Mouse (Mus musculus): ENCODE measurements around the gene Eif4g1. TPM values are rescaled to one million over a fixed set of nuclear protein-coding genes. Genes with fewer than 3 reads are reported as not detected.
"Not testable (repeated sequence)": the region's sequence is repeated elsewhere in the genome, so short reads cannot be mapped to it uniquely, and the experiment has no call there.

Eif4g1 gene
- total RNA-seq (2021) = 100 to 1,000 TPM; 366 to 393 TPM
- long read RNA-seq, experiment 1, partial matches to known transcripts = 112 of 121 reads
- long read RNA-seq, experiment 1, other reads (novel, unspliced or antisense) = 9 of 121 reads
- long read RNA-seq, experiment 2, full-length matches to known transcripts = 1 of 53 reads
- long read RNA-seq, experiment 2, partial matches to known transcripts = 32 of 53 reads
- long read RNA-seq, experiment 2, other reads (novel, unspliced or antisense) = 20 of 53 reads

DNA sequence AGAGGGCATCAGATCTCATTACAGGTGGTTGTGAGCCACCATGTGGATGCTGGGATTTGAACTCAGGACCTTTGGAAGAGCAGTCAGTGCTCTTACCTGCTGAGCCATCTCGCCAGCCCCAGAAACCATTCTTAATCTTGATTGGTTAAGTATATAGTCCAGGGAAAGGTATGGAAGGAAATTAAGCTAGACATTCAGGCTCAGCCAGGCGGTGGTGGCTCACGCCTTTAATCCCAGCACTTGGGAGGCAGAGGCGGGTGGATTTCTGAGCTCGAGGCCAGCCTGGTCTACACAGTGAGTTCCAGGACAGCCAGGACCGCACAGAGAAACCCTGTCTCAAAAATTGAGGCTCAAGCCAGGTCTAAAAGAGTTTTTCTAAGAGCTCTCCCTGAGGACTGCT lies at the start of gene Eif4g1:
Eif4g1 (plus strand) TSS at position 301 of the 400 bp plus-strand sequence.
- not testable (repeated sequence) for DNase-seq

DNA sequence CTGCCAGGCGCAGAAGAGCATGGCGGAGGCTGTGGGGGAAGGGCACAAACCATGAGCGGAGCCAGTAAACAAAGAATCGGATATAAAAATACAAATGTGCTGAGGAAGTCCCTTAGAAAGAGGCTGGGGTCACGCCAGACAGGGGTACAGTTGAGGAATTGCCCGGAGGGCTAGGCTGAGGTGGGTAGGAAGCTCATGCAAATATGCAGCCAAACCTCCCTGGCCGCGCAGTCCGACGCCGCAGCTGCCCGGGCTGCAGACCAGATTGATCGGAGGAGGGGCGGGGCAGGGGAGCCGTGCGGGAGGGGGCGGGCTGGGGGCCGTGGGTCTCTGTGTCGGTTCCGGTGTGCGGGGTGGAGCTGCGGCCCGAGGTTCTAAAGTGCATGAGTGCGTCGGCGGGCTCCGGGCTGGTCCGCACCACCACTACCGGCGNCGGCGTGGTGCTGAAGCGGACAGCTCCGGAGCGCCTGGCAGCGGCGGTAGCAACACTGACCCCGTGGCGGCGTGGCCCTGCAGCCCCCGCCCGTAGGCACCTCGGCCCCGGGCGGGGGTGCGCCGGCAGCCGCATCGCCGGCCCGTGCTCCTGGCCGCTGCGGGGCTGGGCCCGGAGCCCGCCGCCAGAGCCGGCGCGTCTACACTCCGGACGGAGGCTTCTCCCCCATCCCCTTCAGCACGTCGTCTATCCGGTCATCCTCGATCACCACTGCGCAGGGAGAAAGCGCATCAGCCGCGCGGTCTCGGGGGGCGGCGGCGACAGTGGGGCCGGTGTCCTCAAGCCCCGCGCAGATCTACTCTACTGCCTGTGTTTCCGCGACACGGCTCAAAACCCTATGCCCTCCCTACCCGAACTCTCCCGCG lies 48.3 kb upstream of the Eif4g1 start:
- peak; percentile 60 for DNase-seq

DNA sequence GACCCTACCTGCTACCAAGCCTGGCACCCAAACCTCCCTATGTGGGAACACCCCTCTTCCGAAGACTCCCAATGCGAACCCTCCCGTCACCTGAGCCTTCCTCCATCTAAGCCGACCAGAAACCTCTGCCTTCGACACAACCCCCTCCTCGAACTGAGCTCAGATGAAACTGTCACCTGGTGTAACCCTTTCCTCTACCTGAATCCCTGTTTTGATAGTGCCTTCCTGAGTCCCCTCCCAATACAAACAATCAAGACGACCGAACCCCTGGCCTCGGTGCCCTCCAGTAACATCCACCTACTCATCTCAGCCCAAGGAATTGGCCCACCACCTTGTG lies 47.7 kb upstream of the Eif4g1 start:
- DNase-seq = no peak

DNA sequence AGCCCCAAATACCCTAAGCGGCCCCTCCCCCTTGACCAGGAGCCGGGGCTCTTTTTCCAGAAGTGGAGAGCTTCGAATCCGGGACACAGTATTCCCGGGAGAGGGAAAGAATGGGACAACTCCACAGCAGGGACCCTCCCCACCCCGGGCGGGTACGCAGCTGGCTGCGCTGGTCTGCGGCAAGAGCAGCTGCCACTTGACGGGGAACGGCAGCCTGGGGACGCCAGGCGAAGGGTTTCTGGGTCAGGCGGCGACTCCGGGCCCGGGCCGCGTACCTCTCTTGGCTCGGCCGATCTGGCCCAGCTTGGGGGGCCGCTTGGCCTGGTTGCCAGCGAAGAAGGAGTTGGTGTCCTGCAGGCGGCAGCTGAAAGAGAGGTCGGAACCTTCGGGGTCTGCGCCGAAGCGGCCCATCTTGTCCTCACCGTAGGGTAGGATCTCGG lies 47.3 kb upstream of the Eif4g1 start:
- DNase-seq = no peak

DNA sequence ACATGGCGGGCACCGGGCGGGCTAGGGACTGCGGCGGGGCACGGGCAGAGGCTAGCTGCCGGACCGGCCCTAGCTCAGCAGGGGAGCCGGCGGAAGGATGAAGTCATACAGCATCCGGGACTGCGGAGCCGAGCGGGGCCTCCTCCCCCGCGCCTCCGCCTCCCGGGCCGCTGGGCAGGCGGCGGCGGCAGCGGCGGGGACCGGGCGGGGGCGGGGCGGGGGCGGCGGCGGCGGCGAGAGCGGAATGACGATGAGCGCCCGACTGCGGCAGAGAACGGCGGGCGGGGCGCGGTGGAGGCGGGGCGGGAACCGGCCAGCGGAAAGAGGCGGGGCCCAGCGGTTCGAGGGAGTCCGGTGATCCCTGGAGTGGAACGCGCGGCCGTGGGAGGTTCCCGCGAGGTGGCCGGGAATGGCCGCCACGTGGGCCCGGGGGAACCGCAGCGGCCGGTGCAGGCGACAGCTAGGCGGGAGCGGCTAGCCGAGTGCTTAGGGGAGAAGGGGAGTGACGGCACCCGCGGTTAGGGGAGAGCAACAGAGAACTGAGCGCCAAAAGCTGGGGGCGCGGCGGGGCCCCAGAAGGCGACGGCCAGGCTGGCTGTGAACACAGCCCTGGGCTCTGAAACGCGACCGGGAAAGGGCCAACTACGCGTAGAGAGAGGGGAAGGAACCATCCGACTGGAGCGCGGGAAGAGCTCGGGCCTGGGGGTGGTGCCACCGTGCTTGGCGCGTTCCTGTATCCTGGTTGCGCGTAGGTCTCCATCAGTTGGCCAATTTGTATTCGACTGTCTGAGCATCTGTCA lies 46.7 kb upstream of the Eif4g1 start, which contains the start of gene Camk2n2:
Camk2n2 (minus strand) TSS at position 97 of the 800 bp plus-strand sequence.
- DNase-seq = peak; percentile 89

DNA sequence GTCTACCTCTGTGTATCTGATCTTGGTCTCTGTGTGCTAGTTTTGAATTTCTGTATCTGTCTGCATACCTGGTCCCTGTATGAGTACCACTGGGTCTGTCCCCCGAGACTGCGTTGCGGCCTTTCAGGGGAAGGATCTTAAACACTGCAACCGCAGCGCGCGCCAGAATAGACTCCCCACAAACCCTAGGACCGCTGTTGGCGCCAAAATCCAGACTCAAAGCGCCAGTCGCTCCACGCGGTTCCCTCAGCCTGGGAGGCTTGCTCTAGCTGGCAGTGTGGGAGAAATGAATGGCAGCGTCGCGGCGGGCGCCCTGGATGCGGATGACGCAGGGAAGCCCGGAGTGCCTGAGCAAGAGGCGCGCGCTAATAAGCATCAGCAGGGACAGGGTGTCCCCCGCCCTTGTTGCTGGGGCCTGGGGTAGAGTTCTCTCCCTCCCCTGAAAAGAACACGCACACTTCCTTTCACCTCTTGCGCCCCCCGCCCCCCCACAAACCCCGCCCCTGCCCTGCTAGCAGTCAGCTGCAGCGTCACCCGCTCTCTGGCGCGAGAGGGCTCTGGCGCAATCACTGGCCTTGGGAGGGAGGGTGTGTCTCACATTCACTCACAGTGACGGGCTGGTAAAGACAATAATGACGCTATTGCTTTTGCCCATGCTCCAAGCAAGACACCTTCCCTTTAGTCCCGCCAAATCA lies 46.0 kb upstream of the Eif4g1 start:
- DNase-seq = peak; percentile 91

DNA sequence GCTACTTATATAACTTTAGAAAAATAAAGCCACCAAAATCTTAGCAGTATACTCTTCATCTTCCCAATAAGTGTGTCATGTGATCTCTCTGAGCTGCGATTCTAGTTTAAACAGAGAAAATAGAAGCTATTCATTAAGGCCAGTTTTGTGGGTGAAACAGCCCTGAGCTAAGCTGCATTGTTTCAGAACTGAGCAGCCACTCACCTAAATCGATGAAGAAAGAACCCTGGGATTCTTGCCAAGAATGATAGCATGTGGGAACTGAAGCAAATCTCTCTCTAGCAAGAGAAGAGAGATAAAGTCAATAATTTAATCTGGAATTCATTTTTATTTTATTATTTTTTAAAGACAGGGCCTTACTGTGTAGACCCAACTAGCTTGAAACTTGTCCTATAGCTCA lies 44.9 kb upstream of the Eif4g1 start:
- DNase-seq = no peak

DNA sequence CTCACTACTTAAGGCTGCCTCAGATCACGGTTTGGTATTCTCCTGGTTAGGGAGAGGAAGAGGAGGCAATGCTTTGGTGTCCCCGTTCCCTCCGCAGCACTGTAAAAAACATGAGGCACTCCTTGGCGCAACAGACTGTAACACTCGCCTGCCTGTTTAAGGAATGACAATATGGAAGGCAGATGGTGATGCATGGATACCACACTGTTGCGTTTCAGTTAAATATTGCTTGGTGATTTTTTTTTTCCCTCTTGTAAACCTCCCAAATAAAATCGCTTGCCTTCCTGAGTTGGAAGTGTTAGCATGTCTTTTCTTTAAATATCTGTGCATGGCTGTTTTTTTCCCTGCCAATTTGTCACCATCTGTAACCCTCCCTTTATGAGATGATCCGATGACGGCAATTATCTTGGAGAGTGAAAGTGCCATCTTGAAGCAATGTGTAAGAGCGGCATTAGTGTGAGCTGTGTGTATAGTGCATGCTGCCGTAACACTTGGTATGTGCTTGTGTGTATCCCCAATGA lies 39.2 kb upstream of the Eif4g1 start:
- DNase-seq = no peak

DNA sequence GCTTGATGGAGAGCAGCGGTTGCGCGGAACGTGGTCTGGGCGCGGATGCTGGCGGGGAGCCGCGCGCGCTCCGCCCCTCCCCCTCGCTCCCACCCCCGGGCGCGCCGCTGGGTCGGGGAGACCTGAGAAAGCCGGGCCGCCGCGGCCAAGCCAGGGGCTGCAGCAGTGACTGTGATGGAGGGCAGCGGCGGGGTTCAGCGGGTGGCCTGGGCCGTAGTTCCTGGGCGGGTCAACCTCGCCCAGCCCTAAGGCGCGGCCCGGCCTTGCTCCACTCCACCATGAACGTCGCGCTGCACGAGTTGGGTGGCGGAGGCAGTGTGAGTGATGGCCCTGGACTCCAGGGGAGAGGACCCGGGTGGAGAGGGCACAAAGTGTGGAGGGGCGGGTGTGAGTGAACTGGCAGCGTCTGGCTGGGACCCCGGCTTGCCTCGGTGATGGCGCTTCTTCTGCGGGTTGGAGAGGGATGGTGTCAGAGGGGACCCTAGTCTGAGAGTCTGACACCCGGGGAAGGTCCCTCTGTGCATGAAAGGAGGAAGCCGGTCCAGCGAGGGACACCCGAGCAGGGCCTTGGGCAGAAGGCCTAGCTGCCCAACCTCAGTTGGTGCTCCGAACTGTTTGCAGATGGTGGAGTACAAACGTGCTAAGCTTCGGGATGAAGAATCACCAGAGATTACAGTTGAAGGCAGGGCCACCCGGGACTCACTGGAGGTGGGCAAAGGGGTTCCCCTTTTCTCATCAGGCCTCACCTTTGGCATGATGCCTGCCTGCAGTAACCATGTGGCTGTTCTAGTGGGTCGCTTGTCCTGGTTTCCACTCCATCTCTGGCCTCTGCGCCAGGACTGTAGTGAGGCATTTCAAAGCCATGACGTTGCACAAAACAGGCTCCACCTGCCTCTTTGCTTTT lies 38.1 kb upstream of the Eif4g1 start, which contains the start of gene Ece2:
Ece2 (plus strand) TSS at position 98 of the 904 bp plus-strand sequence.
- peak; percentile 56 for DNase-seq

DNA sequence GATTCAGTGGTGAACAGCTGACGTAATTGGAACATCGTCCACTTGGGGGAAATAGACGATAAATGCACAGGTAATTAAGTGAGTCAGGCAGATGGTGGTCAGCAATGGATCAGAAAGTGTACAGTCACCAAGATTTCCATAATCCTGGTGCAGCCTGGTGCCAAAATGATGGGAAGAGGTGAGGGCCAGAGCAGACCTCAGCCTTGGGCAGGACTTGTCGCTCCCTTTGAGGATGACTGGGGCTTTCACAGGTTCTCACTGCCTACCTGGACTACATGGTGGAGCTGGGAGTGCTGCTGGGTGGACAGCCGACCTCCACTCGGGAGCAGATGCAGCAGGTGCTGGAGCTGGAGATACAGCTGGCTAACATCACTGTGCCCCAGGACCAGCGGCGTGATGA lies 30.7 kb upstream of the Eif4g1 start:
- DNase-seq = no peak

DNA sequence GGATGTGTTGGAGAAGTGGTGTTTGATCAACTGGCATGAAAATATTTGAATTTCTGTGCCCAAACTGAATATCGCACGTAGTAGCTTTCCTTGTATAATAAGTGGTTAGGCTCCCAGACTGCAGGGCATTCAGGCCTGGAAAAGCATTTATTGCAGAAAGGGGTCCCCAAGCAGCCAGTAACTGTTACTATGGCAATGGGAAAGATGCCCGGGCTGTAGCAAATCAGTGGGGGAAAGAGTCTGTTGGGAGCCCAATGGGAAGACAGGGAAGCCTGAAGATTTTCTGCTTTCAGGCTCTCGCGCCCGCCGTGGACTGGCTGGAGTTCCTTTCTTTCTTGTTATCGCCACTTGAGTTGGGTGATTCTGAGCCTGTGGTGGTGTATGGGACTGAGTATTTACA lies 29.7 kb upstream of the Eif4g1 start:
- no peak for DNase-seq

DNA sequence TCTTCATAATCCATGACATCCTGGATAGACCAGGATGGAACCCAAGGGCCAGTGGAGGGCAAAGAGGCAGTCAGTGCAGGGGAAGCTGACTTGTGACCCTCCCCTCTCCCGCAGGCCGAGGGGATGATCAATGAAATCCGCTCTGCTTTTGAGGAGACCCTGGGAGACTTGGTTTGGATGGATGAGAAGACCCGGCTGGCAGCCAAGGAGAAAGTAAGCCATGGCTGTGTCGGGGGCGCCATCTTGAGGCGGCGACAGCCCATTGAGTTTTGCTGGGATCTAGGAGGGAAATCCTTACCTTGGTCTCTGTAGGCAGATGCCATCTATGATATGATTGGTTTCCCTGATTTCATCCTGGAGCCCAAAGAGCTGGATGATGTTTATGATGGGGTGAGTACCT lies 26.0 kb upstream of the Eif4g1 start:
- peak; percentile 83 for DNase-seq

DNA sequence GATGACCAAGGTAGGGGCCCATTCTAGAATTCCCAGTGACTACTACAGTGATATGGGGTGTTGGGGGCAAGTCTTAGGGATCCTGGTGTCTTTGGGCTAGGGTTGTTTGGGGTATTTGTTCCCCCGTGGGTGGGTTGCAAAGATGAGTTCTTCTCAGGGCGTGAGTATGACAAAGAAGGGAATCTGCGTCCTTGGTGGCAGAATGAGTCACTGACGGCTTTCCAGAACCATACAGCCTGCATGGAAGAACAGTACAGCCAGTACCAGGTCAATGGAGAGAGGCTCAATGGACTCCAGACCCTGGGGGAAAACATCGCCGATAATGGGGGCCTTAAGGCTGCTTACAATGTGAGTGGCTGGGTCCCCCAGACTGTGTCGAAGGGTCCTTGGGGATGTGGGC lies 24.2 kb upstream of the Eif4g1 start:
- peak; percentile 53 for DNase-seq

DNA sequence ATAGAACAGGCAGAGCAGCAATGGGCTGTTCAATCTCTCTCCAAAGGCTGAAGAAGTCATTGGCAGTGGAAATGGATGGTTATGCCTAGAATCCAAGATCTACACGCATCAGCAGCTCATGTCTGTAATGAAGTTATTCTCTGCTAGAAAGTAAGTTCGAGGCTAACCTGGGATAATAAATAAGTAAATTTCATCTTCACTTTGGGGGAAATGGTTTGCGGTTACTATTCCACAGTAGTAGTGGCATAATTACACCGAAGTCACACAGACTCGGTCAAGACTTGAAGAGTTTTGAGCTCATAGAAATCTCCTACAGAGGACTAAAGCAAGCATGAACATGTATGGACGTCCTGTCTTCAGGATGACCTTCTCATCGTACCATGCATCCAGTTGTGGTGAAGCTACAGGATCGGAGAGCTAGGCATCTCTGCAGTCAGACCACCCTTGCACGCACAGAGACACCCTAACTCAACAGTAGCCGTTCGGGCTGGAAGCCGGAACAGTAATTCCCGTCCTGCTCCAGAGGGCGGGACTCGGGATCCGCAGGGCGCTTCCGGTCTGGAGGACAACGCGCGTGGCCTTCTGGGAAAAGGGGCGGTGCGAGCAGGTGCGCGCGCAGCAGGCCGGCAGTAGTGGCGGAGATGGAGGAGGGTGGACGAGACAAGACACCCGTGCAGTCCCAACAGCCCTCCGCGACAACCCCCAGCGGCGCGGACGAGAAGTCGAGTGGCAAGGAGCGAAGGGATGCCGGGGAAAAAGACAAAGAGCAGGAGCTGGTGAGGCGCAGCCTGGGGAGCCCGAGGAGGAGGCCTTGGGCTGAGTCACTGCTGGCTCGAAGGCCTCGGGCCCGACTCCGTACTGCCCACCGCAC lies 16.8 kb upstream of the Eif4g1 start, which contains the start of gene Psmd2:
Psmd2 (plus strand) TSS at position 577 of the 871 bp plus-strand sequence.
- DNase-seq = peak; percentile 99

DNA sequence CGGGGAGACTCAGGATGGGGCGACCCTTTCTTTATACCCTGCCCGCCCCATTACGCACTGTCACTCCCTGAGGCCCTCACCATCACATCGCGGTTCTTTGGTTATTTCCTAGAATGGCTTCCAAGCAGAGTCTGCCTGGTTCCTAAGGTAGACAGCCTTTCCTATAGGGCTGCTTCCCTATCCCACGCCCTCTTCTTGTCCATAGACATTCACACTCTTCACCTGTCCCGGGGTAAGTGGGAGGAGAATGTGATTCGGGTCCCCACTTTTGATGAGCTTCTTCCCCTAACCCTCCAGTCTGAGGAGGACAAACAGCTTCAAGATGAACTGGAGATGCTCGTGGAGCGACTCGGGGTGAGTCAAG lies 16.2 kb upstream of the Eif4g1 start:
- no peak for DNase-seq

DNA sequence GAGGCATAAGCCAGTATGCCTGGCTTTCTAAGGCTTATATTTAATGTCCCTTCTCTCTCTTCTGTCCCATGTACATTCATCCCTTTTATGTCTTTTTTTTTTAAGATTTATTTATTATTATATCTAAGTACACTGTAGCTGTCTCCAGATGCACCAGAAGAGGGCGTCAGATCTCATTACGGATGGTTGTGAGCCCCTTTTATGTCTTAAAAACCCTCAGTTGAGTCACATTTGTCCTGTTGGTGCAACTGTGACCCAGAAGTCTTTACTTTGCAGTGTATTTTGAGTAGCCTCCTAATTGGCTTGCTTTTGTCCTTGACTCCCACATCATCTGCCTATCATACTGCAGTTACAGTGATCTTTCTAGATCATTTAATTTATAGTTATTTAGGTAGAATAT lies 14.8 kb upstream of the Eif4g1 start:
- DNase-seq = no peak

DNA sequence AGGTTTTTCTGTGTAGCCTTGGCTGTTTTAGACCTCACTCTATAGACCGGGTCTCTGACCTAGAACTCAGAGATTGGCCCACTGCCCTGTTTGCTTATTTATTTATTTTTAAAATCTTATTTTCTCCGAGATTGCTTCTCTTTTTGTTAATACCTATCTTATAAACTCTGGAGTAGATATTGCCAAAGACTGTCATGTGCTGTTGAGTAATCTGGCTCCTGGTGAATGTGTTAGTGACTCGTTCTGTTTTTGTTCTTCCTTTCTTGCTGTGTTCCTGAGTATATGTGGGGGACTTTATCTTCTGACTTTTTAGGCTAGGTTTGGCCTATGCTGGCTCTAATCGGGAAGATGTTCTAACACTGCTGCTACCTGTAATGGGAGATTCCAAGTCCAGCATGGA lies 10.5 kb upstream of the Eif4g1 start:
- no peak for DNase-seq

DNA sequence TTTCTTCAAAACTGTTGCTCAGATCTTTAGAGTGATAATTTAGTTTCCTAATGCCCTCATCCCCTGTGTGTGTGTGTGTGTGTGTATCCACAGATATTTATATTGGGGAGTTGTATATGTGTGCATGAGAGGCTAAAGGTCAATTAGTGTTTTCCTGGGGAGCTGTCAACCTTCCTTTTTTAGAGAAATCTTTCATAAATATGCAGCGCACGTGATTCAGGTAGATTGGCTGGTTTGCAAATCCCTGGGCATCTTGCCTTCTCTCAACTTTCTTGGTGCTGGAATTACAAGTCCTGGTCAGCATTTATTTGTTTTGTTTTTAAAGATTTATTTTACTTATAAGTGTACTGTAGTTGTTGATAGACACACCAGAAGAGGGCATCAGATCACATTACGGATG lies 2.2 kb downstream of the Eif4g1 start:
- DNase-seq = no peak

DNA sequence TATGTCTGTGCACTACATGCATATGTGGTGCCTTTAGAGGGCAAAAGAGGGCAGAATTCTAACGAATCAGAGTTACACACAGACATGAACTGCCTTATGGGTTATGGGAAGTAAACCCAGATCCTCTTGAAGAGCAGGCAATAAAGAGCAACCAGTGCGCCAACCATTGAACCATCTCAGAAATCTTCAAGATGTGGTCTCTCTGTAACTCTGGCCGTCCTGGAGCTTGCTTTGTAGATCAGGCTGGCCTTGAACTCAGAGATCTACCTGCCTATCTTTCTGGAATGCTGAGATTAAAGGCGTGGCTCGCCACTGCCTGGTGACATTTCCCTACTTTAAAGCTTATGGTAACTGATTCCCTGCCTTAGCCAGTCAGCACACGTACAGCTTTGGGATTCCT lies 3.8 kb downstream of the Eif4g1 start:
- no peak for DNase-seq

DNA sequence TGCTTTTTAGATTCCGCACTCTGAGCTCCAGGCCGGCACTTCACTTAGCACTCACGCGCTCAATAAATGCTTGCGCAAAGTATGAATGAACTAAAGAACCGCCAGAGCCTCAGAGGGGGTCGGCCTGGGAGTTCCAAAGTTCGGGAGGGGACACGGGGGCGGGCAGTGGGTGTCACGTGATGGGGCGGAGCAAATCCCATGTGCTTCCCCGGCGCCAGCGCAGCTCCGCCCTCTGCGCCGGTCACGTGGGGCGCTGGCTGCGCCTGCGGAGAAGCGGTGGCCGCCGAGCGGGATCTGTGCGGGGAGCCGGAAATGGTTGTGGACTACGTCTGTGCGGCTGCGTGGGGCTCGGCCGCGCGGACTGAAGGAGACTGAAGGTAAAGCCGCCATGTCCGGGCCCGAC lies 4.4 kb downstream of the Eif4g1 start:
- DNase-seq = peak; percentile 98

All from adrenal gland, postnatal 10 days (tissue).